Mouse (Mus musculus) testis, postnatal 14 days (tissue): ENCODE measurements around the gene Atrnl1.

Experiments
- DNase-seq: peaks from one replicate; pipeline ENCODE4 v3.0.0; 2021; ENCODE audit warnings: low spot score

The Atrnl1 gene

DNA sequence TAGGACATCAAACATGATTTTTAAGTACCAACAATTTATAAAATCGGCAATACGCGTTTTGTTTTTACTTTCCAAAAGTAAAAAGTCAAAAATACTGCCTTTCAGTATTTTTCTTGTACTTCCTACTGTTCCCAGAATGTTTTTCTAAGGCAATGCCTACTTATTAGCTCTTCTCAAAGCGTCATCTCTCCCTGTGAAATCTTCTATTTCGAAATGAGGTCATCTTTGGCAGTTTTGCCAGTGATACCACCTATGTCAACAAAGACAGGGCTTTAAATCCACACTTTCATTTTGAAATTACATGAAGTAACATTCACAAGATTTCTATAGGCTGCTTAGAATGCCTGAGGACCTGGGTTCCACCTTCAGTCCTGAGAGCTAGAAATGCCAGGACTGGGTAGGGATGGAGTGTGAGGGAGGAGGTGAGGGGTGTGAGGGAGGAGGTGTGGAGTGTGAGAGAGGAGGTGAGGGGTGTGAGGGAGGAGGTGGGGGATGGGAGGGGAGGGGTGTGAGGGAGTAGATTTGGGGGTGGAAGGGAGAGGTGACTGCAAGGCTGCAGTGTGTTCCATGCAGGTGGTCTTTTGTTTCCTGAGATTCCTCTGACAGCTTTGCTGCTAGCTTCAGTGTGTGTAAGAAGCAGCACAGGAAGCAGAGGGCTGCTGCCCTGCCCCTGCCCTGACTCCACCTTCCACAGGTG, 315.5 kb downstream of the Atrnl1 start:
- DNase-seq, result no peak

DNA sequence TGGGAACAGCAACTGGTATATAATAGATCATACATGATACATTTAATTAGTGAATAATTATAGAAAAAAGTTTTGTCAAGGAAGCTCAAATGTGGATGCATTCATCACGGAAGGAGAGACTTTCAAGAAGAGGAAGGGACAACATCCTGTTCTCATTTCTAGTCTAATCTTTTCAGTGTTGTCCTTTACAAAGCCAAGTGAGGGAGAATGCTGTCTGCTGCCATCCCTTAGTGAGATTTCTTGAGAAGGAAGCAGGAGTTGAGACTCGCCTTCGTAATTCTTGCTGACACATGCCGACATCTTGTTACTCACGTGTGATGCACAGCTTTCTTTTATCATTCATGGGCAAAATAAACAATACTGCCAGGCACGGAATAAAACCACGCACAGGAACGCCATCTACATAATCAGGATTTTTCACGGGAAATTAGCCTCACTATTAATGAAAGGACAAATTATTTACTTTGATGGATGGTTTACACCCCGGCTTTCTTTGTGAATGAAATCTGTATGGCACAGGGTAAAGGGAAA, 316.2 kb downstream of the Atrnl1 start:
- no peak for DNase-seq

DNA sequence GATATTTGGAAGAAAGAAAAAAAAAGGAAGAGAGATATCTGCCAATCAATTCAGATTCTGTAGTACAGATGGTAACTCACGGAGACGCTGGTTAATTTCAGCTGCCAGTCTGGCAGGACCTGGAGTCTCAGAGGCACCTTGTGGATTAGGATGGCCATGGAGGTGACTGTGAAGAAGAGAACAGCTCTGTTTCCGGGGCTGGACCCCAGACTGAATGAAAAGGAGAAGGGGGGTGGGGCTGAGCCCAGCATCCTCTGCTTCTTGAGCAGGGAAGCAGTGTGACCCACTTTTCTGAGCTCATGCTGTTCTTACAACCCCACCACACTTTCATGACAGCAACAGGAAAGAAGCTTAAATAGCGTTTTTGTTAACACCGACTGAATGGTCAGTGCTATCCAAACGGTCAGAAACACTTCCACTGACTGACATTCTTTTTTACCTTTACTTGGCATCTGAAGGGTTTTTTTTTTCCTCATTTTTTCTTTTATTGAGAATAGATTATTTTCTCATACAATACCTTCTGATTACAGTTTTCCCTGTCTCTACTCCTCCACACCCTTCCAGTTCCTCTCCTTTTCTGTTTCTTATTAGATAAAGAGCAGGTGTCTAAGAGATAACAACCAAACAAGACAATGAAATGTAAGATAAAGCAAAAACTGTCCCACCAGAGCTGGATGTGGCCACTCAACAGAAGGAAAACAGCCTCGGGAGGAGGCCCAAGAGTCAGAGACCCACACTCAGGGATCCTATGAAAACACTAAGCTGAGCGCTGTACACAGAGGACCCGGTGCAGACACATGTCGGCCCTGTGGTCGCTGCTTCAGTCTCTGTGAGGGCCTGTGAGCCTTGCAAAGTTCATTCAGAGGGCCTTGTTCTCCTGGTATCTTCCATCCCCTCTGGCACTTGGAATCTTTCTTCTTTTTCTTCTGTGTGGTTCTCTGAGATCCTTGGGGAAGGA, 317.0 kb downstream of the Atrnl1 start:
- DNase-seq, result no peak

DNA sequence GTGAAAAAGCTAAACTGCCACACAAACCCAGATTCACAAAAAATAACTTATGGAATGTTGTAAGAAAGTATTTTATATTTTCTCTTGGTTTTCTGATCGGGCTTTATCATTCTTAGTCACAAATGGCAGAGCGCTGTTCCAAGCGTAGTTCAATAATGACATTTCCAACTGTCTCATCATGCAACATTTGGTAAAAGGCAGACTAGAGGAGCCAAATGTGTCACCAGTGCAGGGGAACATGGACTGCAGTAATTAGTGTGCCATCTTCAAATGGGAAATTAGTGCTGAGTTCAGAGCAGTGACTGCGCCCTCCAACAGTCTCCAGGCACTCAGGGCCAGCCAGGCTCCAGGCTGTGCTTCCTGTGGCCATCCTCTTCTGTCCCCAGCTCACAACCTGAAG, 320.8 kb downstream of the Atrnl1 start:
- no peak for DNase-seq

DNA sequence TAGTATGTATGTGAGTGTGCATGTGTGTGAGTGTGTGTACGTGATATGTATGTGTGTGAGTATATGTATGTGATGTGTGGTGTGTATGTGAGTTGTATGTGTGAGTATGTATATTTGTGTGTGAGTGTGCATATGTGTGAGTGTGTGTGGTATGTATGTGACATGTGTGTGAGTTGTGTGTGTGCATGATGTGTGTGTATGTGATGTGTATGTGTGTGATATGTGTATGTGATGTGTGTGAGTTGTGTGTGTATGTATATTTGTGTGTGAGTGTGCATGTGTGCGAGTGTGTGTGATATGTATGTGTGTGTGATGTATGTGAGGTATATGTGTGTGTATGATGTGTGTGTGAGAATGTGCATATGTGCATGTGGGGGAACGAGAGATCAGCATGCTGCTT, 326.0 kb downstream of the Atrnl1 start:
- no peak for DNase-seq

DNA sequence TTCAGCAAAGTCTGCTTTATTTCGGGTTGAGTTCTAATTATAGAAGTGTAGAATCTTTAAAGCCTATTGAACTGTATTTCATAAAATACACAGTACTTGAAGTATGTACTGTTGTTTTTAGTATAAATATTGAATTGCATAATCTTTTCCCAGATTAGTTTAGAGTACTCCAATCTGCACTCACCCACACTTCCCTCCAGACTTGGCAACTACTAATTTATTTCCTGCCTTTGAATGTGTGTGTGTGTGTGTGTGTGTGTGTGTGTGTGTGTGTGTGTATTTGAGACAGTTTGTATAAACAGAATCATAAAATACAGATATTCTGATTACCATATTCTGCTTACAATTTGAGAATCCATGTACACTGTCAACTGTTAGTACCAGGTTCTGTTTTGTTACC, 328.3 kb downstream of the Atrnl1 start:
- no peak for DNase-seq

DNA sequence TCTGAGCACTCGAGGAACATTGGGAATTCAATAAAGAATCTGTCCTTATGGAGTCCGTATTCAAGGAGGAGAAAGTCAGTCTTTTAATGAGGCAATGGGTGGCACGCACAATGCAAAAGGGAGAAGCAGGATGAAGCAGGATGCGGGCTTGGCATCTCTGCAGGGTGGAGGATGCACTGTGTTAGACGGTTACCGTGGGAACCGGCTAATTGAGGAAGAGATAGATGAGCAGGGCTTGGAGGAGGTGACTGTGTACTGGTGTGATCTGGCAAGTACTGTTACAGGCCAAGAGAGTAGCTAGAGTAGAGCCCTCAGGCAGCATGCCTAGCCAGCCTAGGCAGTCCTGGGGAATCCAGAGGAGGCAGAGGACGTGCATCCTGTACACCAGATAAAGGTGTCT, 330.7 kb downstream of the Atrnl1 start:
- DNase-seq, result no peak

DNA sequence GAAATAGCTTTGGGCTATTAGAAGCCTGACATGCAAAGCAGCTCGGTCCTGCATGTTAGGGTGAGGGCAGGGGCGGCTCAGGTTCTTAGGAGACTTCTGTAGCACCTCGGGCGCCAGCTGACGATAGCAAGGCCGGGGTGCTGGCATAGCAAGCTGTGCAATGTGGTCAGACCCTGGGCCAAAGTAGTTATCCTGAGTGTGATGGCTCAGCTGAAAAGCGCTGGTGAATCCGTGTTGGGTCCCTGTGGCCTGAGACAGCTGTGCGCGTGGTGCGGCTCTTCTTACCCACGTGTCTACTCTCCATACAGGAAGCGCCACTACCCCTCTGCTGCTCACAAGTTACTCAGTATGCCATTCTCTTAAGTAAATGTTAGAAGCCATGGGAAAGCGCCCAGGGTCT, 331.4 kb downstream of the Atrnl1 start:
- DNase-seq, result no peak

DNA sequence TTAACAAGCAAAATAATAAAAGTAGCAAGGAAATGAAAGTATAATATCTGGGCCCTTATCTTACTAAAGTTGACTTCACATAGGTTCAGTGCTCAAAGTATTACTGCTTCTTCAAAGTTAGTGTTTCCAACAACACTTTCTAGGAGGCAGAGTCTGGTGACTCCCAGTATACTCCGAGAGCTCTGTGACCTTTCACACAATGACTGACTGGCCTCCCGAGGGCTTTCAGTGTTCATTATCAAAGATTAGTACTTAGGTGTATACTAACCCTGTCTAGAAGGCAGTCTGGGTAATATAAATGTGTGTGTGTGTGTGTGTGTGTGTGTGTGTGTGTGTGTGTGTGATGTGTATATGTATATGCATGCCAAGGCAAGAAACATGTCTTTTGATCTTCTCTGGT, 332.5 kb downstream of the Atrnl1 start:
- DNase-seq, result no peak

DNA sequence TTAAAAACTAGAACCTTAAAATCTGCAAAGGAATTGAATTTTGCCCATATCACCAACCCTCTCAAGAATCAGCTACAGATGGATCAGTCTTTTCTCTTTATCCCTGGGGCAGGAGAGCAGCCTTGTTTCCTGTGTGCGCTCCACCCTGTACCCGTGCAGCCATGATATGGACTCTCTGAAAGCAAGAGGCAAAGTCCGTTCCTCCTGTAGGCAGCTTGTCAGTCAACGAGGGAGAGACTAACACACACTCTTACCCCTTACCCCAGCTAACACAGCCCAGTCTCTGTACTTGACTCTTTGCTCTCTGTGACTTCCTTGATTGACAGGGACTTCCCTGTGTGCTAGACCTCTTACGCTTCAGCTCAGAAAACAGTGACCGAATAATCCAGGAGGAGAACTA, 333.8 kb downstream of the Atrnl1 start:
- no peak for DNase-seq

DNA sequence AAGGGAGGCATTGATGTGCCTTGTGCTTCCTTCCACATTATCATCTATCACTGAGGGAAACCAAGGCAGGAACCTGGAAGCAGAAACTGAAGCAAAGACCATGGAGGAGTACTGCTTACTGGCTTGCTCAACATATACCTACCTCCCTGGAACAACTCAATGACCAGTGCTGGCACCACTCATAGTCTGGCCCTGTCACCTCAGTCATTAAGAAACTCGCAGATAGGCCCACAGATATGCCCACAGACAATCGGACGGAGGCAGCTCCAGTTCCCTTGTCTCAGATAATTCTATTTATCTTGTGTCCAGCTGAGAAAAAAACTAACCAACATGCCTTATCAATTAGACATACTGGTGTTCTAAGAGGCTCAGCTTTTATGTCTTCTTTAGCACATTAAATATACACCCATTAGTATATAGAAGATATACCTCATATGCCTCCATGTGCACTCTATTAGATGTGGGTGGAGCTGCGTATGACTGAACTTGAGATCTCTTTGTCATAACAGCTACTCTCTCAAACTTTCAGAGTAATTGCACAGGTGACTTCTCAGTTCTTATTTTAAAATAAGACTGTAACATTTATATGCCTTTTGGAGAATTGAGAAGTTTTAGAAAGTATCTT, 334.9 kb downstream of the Atrnl1 start:
- DNase-seq, result no peak

DNA sequence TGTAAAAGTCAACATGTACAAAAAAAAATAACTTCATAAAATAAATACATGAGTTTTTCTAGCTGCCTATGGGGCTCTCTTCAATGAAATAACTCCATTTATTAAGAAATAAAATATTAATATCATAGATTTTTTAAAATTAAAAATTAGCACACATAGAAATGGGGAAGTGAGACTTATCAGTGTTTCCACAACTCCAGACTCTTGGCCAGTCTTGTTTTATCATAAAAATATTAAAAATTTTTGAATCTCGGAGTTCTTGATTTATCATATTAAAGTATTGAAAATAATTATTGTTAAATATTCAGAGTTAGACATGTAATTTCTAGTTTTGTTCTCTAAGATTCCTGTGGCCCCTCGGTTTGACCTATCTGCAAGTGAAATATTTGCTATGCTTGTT, 337.7 kb downstream of the Atrnl1 start:
- DNase-seq, result no peak

DNA sequence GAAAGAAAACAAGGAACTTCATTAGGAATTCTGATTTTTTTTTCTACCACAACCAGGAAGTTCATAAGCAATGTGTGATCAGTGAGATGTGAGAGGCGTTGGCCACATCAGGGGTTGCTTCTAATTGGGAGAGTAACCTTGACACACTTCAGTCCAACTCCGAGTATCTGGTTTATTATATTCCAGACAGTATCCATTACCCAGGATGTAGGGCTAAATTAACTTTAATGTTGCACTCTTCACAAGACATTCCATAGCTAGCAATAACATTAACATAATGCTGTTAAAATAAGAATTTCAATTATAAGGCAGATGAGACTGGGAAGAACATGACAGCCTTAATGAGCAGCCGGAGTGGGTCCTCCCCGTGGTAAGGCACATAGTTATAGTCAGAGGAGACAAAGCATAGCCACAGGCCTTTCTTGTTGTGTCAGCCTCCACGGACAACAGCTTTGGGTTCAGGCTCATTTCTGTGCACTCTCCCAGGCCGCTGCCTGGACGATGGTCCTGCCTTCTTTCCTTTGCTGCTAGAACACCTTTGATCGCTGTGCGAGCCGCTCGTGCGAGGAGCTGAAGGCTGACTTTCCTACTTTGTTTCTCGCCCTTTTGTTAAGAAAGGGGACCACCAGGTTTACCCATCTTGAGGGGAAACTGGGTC, 338.6 kb downstream of the Atrnl1 start:
- no peak for DNase-seq

DNA sequence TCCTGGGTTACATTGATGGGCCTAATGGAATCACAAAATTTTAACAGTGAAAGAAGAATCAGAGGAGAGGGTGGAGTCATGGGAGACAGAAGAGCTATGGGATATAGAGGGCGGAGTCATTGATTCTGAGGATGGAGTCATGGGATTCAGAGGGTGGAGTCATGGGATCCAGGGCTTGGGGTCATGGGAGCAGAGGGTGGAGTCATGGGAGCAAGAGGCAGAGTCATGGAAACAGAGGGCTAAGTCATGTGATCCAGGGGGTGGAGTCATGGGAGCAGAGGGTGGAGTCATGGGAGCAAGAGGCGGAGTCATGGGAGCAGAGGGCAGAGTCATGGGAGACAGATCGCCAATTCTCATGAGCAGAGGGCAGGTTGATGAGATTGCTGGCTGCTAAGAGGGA, 343.3 kb downstream of the Atrnl1 start:
- no peak for DNase-seq

DNA sequence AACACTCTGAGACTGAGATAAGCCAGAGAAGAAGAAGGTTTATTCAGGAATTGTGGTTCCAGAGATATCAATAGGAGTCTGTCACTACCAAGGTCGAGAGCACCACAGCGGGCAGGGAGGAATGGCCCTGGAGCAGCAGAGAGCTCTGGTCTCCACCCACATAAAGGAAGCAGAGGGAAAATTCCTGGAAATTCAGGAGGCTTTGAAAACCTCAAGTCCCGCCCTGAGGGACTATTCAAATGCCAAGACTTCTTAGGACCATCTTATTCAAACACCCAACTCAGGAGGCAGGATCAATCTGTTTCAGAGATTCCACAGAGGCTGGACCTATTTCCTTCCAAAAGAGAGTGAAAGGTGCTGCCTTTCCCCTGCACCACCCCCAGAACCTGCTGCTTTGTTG, 345.6 kb downstream of the Atrnl1 start:
- DNase-seq, result no peak

DNA sequence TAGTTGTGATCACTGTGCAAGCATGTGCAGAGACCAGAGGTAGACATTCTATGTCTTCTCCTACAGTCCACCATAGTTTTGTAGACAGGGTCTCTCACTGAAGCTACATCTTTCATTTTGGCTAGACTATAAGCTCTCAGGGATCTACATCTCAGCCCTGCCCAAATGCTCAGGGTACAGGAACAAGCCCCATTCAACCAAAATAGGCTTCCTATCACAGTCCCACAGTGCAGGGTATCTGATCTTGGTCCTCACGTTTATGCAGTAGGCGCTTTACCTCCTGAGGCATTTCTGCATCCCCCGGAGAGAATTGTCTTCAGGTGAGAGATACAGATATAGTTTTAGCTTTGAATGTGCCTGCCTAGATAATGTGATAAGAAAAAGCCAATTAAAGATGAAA, 346.5 kb downstream of the Atrnl1 start:
- DNase-seq, result no peak

DNA sequence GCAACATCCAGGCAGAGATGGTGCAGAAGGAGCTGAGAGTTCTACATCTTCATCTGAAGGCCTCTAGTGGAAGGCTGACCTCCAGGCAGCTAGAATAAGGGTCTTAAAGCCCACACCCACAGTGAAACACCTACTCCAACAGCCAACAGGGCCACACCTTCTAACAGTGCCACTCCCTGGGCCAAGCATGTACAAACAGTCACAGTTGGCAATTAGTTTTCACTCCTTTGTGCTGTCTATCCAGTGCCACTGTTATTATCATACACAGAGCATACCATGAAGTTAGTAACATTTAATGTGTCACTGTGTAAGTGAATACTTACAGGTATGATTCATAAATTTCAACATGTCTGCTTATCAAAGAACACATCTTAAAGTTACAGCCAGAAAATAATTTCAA, 347.3 kb downstream of the Atrnl1 start:
- DNase-seq, result no peak

DNA sequence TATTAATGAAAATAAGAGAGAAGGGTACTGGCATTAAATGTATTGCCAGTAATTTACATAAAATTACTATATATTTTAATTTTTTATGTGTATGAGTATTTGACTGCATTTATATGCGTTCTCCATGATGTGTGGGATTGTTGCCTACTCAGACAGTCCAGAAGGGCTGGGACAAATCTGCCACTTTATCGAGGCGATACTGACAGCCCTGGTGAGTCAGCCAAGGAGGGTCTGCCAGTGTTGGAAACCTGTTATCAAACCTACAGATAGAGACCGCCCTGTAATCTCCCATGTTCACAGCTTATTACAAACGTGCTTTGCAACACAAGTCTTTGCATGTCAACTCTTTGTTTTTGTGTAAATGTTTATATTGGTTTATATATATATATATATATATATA, 347.9 kb downstream of the Atrnl1 start:
- no peak for DNase-seq

DNA sequence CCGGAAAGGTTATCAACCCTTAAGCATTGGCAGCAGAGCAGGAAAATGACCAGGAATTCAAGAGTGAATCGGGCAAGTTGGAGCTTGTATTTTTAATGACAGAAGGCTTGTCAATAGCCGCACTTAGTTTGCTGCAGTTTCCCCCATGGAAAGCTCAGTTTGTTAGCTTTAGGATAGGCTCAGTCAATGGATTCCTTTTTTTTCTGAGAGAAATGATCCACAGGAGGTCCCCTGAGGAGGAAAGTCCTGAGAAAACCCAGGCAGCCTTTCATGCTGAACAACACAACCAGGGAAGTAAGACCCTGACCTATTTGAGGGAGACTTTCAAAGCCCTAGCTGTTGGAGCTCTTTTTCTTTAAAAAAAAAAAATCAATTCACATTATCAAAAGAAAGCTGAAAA, 350.5 kb downstream of the Atrnl1 start:
- DNase-seq, result no peak

DNA sequence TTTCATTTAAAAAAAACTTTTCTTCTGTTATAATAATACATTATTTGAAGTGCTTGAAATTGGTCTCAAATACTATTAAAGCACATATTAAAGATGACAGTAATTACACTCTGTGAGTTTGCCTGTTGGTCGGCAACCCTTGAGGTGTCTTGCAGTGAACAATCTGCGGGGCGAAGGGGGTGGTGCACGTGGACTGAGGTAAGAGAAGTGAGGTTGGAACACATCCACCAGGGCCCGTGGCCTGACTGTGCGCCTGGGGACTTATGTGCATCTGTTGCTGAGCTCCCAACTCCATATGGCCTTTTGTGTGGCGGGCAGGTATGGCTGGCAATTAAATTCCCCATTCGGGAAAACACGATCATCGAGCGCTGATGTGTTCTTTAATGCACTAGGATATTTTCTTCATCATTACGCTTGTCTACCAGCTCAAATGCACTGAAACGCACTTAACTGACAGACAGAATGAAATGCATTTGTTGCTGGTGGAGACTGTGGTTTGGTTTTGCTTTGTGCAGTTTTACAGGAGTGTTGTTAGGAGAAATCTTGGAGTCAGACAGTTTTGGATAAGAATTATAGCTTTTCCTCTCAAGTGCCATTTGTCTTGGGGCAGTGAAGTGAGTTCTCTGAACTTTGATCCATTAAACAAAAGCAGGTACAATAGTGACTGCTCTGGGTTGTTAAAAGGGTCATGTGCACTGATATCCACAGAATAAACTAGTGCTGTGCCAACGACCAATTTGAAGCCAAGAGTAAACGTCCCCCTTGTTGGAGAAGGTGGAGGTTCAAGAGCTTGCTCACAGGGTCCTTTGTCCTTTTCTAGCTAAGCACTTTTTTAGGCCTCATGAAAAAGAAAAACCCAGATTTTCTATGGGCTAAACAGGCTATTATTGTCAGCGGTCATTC, 351.2 kb downstream of the Atrnl1 start:
- DNase-seq, result no peak

DNA sequence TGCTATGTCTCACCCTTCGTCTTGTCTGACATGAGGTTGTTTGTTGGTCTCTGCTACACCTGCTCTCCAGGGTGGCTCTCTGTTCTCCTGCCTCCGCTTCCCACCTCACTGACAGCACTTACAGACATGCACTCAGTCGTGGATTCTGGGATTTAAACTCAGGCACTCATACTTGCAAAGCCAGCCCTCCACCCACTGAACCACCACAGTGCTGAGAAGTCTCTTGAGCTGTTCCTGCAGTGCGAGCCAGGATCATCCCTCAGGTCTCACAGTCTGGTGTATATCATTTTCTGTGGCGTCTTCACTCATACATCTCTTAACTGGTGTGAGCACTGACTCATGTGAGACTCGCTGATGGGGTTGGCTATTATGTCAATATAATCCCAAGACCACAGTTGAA, 353.0 kb downstream of the Atrnl1 start:
- no peak for DNase-seq
